Mouse (Mus musculus) brain, embryonic 14.5 days (tissue): ENCODE measurements around the gene Hist1h2ai.
"Not testable (repeated sequence)": the region's sequence is repeated elsewhere in the genome, so short reads cannot be mapped to it uniquely, and the experiment has no call there.

Experiments used
- CTCF ChIP-seq: fragments of 200-500 bp; IDR thresholded peaks from 2 replicates; pipeline ENCODE4 v1.5.1; 2012; ENCODE audit warnings: inconsistent platforms, mild to moderate bottlenecking, moderate library complexity, borderline replicate concordance; ENCODE audit not compliant: insufficient read depth, insufficient read length; ENCODE audit errors: extremely low read depth
- POLR2A ChIP-seq: fragments of 200-500 bp; IDR thresholded peaks from 2 replicates; pipeline ENCODE4 v1.6.1; 2012; ENCODE audit warnings: mild to moderate bottlenecking, inconsistent platforms, borderline replicate concordance; ENCODE audit not compliant: poor library complexity, insufficient read depth, insufficient read length, severe bottlenecking; ENCODE audit errors: extremely low read depth

- 0 out of 2 replicates have a peak, but pooled peaks have one; percentile 39 for TF ChIP-seq POLR2A
- TF ChIP-seq CTCF, result not testable (repeated sequence)
Measured at GRCm38 (mm10) chr13:21753524-21754285, 37.5 kb downstream of the Hist1h2ai start, which contains the start of the genes Hist1h2ak and Hist1h2bn.
